Mouse (Mus musculus) hindbrain, embryonic 10.5 days (tissue): ENCODE measurements around the gene Kl. TPM values are rescaled to one million over a fixed set of nuclear protein-coding genes. Genes with fewer than 3 reads are reported as not detected.

Experiments used
- DNase-seq: peaks from one replicate; pipeline ENCODE4 v3.0.0-alpha.2; 2017; ENCODE audit warnings: low spot score
- H3K27ac ChIP-seq: fragments of 300-500 bp; sonication (generic); 2 replicates; pipeline ENCODE4 v1.5.1; 2016; ENCODE audit warnings: mild to moderate bottlenecking, moderate library complexity
- H3K27me3 ChIP-seq: fragments of 300-500 bp; sonication (generic); 2 replicates; pipeline ENCODE4 v1.6.1; 2016; ENCODE audit warnings: mild to moderate bottlenecking; ENCODE audit not compliant: poor library complexity, insufficient read depth, severe bottlenecking
- H3K36me3 ChIP-seq: fragments of 300-500 bp; sonication (generic); 2 replicates; pipeline ENCODE4 v1.6.1; 2016; ENCODE audit warnings: mild to moderate bottlenecking, moderate library complexity
- H3K4me1 ChIP-seq: fragments of 300-500 bp; sonication (generic); replicated peaks from 2 replicates; pipeline ENCODE4 v1.6.1; 2016; ENCODE audit warnings: mild to moderate bottlenecking
- H3K4me3 ChIP-seq: fragments of 300-500 bp; sonication (generic); 2 replicates; pipeline ENCODE4 v1.5.1; 2016; ENCODE audit warnings: mild to moderate bottlenecking, moderate library complexity
- H3K9me3 ChIP-seq: fragments of 300-500 bp; sonication (generic); 2 replicates; pipeline ENCODE4 v1.6.1; 2016; ENCODE audit warnings: mild to moderate bottlenecking, moderate library complexity
- WGBS: fragments of 180-500 bp; shearing (Covaris S2); methylation state at CpG from one replicate; pipeline ENCODE4 v1.1.7; 2016; 5-methylcytosine and 5-hydroxymethylcytosine counted together
- polyA plus RNA-seq: library from polyadenylated mRNA; unstranded; fragments of >200 nt; fragmentation: Nextera tagmentation; extraction: Ambion mirVana; gene quantifications from 2 replicates; pipeline ENCODE4 v1.2.1, GENCODE M21; 2016

Gene Kl
- polyA plus RNA-seq, 1 experiment from 2014 or later: not detected

DNA sequence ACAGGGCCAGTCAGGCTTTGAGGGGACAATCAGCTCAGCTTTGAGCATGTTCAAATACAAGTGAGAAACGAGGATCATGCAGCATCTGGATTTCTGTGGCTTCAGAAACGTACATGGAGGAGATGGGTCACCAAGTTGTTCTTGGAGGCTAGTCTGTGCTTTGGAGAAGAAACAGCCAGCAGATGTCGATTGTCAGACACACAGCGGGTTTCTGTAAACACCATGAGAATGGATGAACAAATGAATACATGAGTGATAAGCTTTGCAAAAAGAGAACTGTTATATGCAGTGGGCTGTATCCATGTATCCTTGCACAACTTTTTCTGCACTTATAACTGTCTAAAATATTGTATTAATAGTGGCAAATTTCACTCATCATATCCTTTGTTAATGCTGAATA lies 15.6 kb upstream of the Kl start:
- Histone ChIP-seq H3K27me3 (no peaks in the 10 kb centered on the region), H3K4me1 (no peaks in the 10 kb centered on the region), H3K4me3 (no peak overlapping the region), H3K36me3 (no peaks in the 10 kb centered on the region), H3K27ac (no peak overlapping the region), H3K9me3 (no peaks in the 10 kb centered on the region)
- no peak for DNase-seq
- 78% methylated on average over 4 of the region's 4 CpGs for WGBS

DNA sequence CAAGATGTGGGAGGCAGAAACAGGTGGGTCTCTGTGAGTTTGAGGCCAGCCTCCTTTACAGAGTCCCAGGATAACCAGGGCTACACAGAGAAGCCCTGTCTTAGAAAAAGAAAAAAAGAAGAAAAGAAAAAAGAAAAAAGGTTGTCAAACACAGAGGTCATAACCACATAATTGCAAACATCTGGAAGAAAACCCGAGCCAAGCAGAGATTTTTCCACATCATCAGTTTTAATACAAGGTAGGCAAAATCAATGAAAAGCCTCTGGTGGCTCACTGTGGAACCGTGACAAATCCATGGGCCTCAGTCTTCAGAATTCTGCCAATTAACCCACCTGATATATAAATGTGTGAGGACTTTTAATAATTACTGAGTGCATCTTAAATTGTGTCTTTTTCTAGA lies 14.9 kb upstream of the Kl start:
- 57% methylated on average over 2 of the region's 2 CpGs for WGBS
- Histone ChIP-seq H3K36me3 (no peaks in the 10 kb centered on the region), H3K4me3 (no peak overlapping the region), H3K27me3 (no peaks in the 10 kb centered on the region), H3K9me3 (no peaks in the 10 kb centered on the region), H3K27ac (no peak overlapping the region), H3K4me1 (no peaks in the 10 kb centered on the region)
- DNase-seq: no peak

DNA sequence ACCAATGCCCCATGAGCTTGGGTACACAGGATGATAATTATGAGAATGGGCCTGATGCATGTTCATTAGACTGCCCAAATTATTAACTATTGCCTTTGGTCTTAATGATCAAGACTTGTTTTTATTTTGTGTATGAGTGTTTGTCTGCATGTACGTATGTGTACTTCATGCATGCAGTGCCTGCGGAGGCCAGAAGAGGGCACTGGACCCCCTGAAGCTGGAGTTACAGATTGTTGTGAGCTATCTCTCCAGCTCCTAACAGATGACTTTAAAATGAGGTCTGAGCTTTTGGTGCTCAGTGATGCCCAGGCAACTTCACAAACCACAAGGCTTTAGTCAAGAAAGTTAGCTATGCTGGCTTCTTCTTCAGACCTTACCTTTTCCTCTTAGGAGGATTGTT lies 6.8 kb upstream of the Kl start:
- Histone ChIP-seq H3K9me3 (0 out of 2 replicates have a peak, but pooled peaks cover 4% of the 10 kb centered on the region), H3K4me1 (no peaks in the 10 kb centered on the region), H3K27me3 (no peaks in the 10 kb centered on the region), H3K4me3 (no peak overlapping the region), H3K27ac (no peak overlapping the region), H3K36me3 (no peaks in the 10 kb centered on the region)
- no peak for DNase-seq
- 96% methylated on average over 2 of the region's 2 CpGs for WGBS

- H3K9me3 ChIP-seq: 0 out of 2 replicates have a peak, but pooled peaks cover 4% of the 10 kb centered on the region
- H3K27me3 ChIP-seq: peaks cover 33% of the 10 kb centered on the region
- H3K27ac ChIP-seq: no peak overlapping the region
- no peak overlapping the region for H3K4me3 ChIP-seq
- 86% methylated on average over 3 of the region's 3 CpGs for WGBS
- H3K4me1 ChIP-seq: peaks cover 15% of the 10 kb centered on the region
- no peaks in the 10 kb centered on the region for H3K36me3 ChIP-seq
- DNase-seq: no peak
Measured at GRCm38 (mm10) chr5:150949131-150949530, 3.3 kb upstream of the Kl start.

DNA sequence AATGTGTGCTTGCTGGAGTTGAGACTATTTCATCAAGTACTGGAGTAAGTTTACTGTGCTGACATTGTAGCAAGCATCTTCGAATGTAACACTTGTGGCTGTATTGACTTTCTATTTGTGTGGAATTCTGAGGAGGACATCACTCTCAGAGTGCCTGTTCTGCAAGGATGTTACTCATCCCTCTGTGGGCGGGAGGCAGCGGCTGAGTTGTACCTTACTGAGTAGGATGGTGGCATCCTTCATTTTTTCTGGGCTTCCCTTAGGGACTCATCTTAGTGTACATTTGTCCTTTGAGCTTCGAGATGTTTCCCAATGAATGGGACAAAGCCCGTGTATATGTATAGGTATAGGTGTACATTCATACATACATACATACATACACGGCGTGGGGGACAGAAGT lies 1.1 kb upstream of the Kl start:
- Histone ChIP-seq H3K27me3 (peaks cover 53% of the 10 kb centered on the region), H3K4me1 (peaks cover 15% of the 10 kb centered on the region), H3K27ac (no peak overlapping the region), H3K4me3 (no peak overlapping the region), H3K9me3 (no peaks in the 10 kb centered on the region), H3K36me3 (no peaks in the 10 kb centered on the region)
- 88% methylated on average over 7 of the region's 7 CpGs for WGBS
- no peak for DNase-seq

- peak; percentile 47 for DNase-seq
- peaks cover 15% of the 10 kb centered on the region for H3K4me1 ChIP-seq
- H3K4me3 ChIP-seq: peak overlapping the region; percentile 59
- H3K9me3 ChIP-seq: no peaks in the 10 kb centered on the region
- 2% methylated on average over 88 of the region's 89 CpGs for WGBS
- peak overlapping the region; percentile 72 for H3K27ac ChIP-seq
- no peaks in the 10 kb centered on the region for H3K36me3 ChIP-seq
- H3K27me3 ChIP-seq: peaks cover 56% of the 10 kb centered on the region
Measured at GRCm38 (mm10) chr5:150952669-150953521, 488 bp downstream of the Kl start.

DNA sequence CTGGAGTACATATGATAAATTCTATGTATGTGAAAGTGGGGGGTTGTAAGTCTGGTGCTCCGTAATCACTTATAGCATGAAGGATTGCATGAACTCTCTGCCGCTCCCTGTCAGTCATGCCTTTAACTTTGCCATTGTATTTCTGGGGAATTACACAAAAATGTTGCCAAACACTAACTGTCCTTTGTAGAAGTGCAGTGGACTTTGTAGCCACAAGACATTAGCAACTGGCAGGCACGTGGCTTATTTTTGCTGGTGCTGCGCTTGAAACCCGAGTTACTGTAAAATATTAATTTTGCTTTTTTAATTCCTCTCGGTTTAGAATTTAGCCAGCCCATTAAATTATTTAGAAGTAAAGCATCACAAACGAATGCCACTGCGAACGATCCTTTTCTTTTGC lies 2.4 kb downstream of the Kl start:
- H3K9me3 ChIP-seq: no peaks in the 10 kb centered on the region
- no peak for DNase-seq
- peaks cover 56% of the 10 kb centered on the region for H3K27me3 ChIP-seq
- no peak overlapping the region for H3K27ac ChIP-seq
- H3K4me1 ChIP-seq: peaks cover 15% of the 10 kb centered on the region
- H3K4me3 ChIP-seq: no peak overlapping the region
- WGBS: 87% methylated on average over 9 of the region's 9 CpGs
- no peaks in the 10 kb centered on the region for H3K36me3 ChIP-seq

DNA sequence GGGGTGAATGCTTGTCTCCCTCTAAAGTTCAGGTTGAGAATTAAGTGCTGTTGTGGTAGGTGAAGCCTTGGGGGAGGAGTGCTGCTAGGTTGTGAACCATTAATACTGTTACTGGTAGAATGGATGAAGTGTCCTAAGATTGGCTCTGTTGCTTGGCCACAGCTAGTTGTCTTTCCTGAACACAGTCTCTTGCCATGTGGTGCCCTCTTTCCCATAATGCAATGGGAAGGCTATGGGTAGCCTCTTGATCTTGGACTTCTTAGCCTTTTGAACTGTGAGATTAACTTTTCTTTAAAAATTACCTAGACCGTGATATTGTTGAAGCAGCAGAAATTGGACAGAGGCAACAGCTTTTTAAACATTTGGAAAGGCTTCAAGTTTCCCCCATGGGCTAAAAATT lies 7.5 kb downstream of the Kl start:
- peaks cover 15% of the 10 kb centered on the region for H3K27me3 ChIP-seq
- no peaks in the 10 kb centered on the region for H3K9me3 ChIP-seq
- no peak overlapping the region for H3K4me3 ChIP-seq
- H3K27ac ChIP-seq: no peak overlapping the region
- H3K4me1 ChIP-seq: no peaks in the 10 kb centered on the region
- no peaks in the 10 kb centered on the region for H3K36me3 ChIP-seq
- 88% methylated on average over 1 of the region's 1 CpGs for WGBS
- no peak for DNase-seq

- no peaks in the 10 kb centered on the region for H3K36me3 ChIP-seq
- no peaks in the 10 kb centered on the region for H3K4me1 ChIP-seq
- WGBS: 94% methylated on average over 1 of the region's 1 CpGs
- 0 out of 2 replicates have a peak, but pooled peaks cover 2% of the 10 kb centered on the region for H3K27me3 ChIP-seq
- no peak overlapping the region for H3K4me3 ChIP-seq
- no peak for DNase-seq
- no peaks in the 10 kb centered on the region for H3K9me3 ChIP-seq
- H3K27ac ChIP-seq: no peak overlapping the region
Measured at GRCm38 (mm10) chr5:150961615-150962014, 9.2 kb downstream of the Kl start.

- Histone ChIP-seq H3K27ac (no peak overlapping the region), H3K4me3 (no peak overlapping the region), H3K27me3 (no peaks in the 10 kb centered on the region), H3K4me1 (no peaks in the 10 kb centered on the region), H3K9me3 (0 out of 2 replicates have a peak, but pooled peaks cover under 1% of the 10 kb centered on the region), H3K36me3 (no peaks in the 10 kb centered on the region)
- WGBS: 65% methylated on average over 1 of the region's 1 CpGs
- DNase-seq: no peak
Measured at GRCm38 (mm10) chr5:150962756-150963155, 10.3 kb downstream of the Kl start.

- Histone ChIP-seq H3K36me3 (no peaks in the 10 kb centered on the region), H3K9me3 (peaks cover 5% of the 10 kb centered on the region), H3K27ac (no peak overlapping the region), H3K27me3 (no peaks in the 10 kb centered on the region), H3K4me3 (no peak overlapping the region), H3K4me1 (peaks cover 10% of the 10 kb centered on the region)
- 96% methylated on average over 2 of the region's 2 CpGs for WGBS
- DNase-seq: no peak
Measured at GRCm38 (mm10) chr5:150967925-150968324, 15.5 kb downstream of the Kl start.

DNA sequence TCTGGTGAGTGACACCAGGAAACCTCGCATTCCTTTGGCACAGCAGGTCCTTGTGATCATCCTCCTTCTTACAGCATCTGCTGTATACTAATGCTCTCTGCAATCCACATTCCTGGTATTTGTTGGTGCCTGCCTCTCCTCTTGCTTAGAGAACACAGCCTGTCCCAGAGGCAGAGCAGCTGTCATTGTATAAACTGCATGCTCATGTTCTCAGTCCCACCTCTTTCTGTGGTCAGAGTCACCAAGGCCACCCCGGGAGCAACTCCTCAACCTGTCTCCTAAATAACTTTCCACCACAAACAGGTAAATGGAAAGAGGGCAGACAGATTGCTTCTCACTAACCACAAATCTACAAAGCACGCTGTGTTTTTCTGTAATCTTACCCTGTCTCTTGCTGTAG lies 18.1 kb downstream of the Kl start:
- 55% methylated on average over 3 of the region's 3 CpGs for WGBS
- no peaks in the 10 kb centered on the region for H3K27me3 ChIP-seq
- no peak overlapping the region for H3K4me3 ChIP-seq
- no peak overlapping the region for H3K27ac ChIP-seq
- no peaks in the 10 kb centered on the region for H3K36me3 ChIP-seq
- no peak for DNase-seq
- peaks cover 10% of the 10 kb centered on the region for H3K4me1 ChIP-seq
- H3K9me3 ChIP-seq: peaks cover 5% of the 10 kb centered on the region

DNA sequence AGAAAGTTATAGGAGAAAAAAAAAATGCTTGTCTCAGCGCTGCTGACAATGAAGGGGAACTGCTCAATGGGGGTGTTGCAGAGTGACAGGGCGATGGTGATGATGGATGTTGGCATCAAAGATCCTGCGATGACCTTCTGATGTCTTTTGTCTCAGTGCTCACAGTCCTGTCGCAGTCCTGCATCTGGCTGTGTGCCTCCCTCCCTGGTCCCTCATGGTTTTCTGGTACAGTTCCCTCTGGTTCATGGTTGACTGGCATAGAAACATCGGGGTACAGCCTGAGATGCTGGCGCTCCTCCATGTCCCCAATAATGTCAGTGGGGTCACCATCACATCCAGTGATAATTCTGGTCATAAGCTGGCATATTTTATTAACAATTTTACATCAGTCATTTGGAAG lies 18.7 kb downstream of the Kl start:
- Histone ChIP-seq H3K4me1 (peaks cover 10% of the 10 kb centered on the region), H3K27ac (no peak overlapping the region), H3K27me3 (no peaks in the 10 kb centered on the region), H3K9me3 (peaks cover 5% of the 10 kb centered on the region), H3K4me3 (no peak overlapping the region), H3K36me3 (no peaks in the 10 kb centered on the region)
- DNase-seq: no peak
- WGBS: 66% methylated on average over 6 of the region's 6 CpGs
